Mouse (Mus musculus): Measurements from ENCODE around the gene Smco4.

DNA sequence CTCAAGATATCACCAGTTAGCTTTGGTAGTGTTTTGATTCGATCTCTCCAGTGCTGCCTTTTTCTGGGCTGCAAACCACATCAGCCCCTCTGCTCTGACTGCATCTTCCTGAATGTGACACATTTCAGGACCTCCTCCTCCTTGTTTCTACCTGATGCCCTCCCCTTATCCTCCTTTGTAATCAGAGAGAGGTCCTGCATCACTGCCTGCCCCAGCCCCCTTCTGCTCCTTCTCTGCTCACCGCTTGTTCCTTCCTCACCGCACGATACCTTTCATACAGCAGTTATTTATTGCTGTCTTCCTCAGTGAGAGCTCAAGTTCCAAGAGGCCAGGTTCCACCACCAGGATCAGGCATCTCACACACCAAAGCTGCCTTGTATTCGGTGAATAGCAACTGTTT is 38.0 kb downstream of the Smco4 start:
- no peak for TF ChIP-seq POLR2A (IDR thresholded peaks at IDR 0.05; ENCODE audit: low read depth, low read length)
- no peak for TF ChIP-seq CTCF (IDR thresholded peaks at IDR 0.05; ENCODE audit: extremely low read depth, insufficient read length, insufficient replicate concordance, low read depth, low read length)

Measured in small intestine, adult 2 months (tissue).